Mouse (Mus musculus): ENCODE measurements around the gene Pwp1.
"Not testable (repeated sequence)": the region's sequence is repeated elsewhere in the genome, so short reads cannot be mapped to it uniquely, and the experiment has no call there.

The Pwp1 gene

GRCm38 (mm10) chr10:85829085-85829853, at the start of gene Pwp1:
Gene Pwp1, plus strand, starts transcription at chr10:85829494.
- peak; percentile 38 for DNase-seq

- not testable (repeated sequence) for DNase-seq
These were observed 7.1 kb upstream of the Pwp1 start for GRCm38 (mm10) chr10:85822143-85822696.

- not testable (repeated sequence) for DNase-seq
These were observed 5.5 kb upstream of the Pwp1 start for GRCm38 (mm10) chr10:85823752-85824151.

GRCm38 (mm10) chr10:85828722-85829084, 591 bp upstream of the Pwp1 start:
- DNase-seq, result not testable (repeated sequence)

GRCm38 (mm10) chr10:85846105-85846862, 17.0 kb downstream of the Pwp1 start:
- DNase-seq, result no peak

- peak; percentile 92 for DNase-seq
These were observed 42.6 kb downstream of the Pwp1 start for GRCm38 (mm10) chr10:85871698-85872478.

GRCm38 (mm10) chr10:85872479-85872773, 43.1 kb downstream of the Pwp1 start:
- DNase-seq, result no peak

- no peak for DNase-seq
These were observed 44.7 kb downstream of the Pwp1 start for GRCm38 (mm10) chr10:85873861-85874544.

GRCm38 (mm10) chr10:85875812-85876211, 46.5 kb downstream of the Pwp1 start:
- no peak for DNase-seq

GRCm38 (mm10) chr10:85879886-85880486, 50.7 kb downstream of the Pwp1 start:
- no peak for DNase-seq

GRCm38 (mm10) chr10:85916498-85917309, 87.4 kb downstream of the Pwp1 start, which contains the start of gene Prdm4:
Gene Prdm4, minus strand, starts transcription at chr10:85917142.
- peak; percentile 93 for DNase-seq

GRCm38 (mm10) chr10:85927676-85928445, 98.6 kb downstream of the Pwp1 start, which contains the start of gene Ascl4:
Gene Ascl4, plus strand, starts transcription at chr10:85927681.
- peak; percentile 26 for DNase-seq

GRCm38 (mm10) chr10:85928499-85929207, 99.4 kb downstream of the Pwp1 start:
- peak; percentile 86 for DNase-seq

- DNase-seq, result peak; percentile 11
These were observed 99.9 kb downstream of the Pwp1 start for GRCm38 (mm10) chr10:85929208-85929591.

- DNase-seq, result no peak
These were observed 100.7 kb downstream of the Pwp1 start for GRCm38 (mm10) chr10:85929962-85930361.

- no peak for DNase-seq
These were observed 107.1 kb downstream of the Pwp1 start for GRCm38 (mm10) chr10:85936280-85936965.
